Comparison of ENCODE assay signal across 8 mouse cellular contexts in the genomic region with DNA sequence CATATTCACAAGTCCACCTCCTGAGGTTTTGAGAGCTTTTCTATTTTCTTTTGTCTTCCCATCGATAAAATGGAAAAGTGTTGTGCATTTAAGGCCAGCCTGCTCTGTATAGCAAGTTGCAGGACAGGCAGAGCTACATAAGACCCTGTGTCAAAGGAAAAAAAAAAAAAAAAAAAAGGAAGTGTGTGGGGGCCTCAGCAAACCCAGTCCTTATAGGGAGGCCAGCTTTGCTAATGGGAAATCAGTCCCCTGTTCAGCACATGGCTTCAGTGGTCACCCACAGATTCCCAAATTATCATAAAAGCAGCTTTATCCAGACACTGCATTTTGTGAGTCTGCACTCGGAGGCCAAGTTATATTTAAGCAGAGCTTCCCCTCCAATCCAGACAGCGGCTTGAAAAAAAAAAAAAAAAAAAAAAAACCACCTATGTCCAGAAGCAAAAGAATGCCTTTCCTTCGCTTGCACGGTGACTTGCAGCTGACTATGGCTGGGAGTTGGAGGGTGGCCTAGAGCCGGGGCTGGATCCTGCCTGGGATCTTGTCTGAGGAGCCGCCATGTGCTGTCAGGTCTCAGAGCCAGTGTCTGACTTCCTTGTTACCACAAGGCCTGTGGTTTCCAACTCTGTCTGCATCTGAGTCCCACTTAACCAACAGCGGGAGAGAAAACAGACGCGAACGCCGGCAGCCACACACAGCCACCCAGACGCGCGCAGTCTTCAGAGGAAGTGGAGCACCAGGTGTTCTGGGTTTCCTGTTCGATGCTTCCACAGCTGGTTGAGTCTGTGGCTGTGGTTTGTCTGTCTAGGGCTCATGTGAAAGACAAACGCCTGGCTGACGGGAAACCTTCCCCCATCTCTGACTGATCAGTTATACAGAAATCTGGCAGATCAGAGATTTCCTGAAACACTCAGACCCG.
DNase-seq lines count a peak whose midpoint lies in the region; ATAC-seq and TF ChIP-seq lines count a peak whose summit lies in the region.

No protein-coding gene starts in this region.

- 63% methylated on average over 19 of the region's 19 CpGs for WGBS in kidney, embryonic 15.5 days
- 30% methylated on average over 19 of the region's 19 CpGs for WGBS in embryonic facial prominence, embryonic 15.5 days

- no peak for TF ChIP-seq CTCF in E14TG2a.4 (conservative IDR thresholded peaks at IDR 0.05; ENCODE audit: low read length)

- H3K9me3 ChIP-seq in kidney, embryonic 15.5 days (replicated peaks) = no peaks in the 10 kb centered on the region
- no peaks in the 10 kb centered on the region for H3K9me3 ChIP-seq in E14TG2a.4 (ENCODE audit: low read length)
- H3K9me3 ChIP-seq in embryonic facial prominence, embryonic 15.5 days (replicated peaks) = no peaks in the 10 kb centered on the region

- H3K4me2 ChIP-seq in kidney, embryonic 15.5 days = no peak overlapping the region
- no peak overlapping the region for H3K4me2 ChIP-seq in embryonic facial prominence, embryonic 15.5 days (replicated peaks)

- H3K27ac ChIP-seq in kidney, embryonic 15.5 days = 0 out of 2 replicates have a peak overlapping the region, but pooled peaks have one; percentile 1
- H3K27ac ChIP-seq in embryonic facial prominence, embryonic 15.5 days (replicated peaks) = peak overlapping the region; percentile 71

- ATAC-seq in kidney, embryonic 15.5 days (replicated peaks; ENCODE audit: low FRiP score) = no peak
- ATAC-seq in embryonic facial prominence, embryonic 15.5 days (ENCODE audit: insufficient number of reproducible peaks, low FRiP score, low TSS enrichment, low read depth) = peak; percentile 66

- no peak overlapping the region for H3K4me3 ChIP-seq in kidney, embryonic 15.5 days (replicated peaks)
- peak overlapping the region; percentile 52 for H3K4me3 ChIP-seq in E14TG2a.4 (replicated peaks; ENCODE audit: low read length)
- no peak overlapping the region for H3K4me3 ChIP-seq in embryonic facial prominence, embryonic 15.5 days (replicated peaks)

- H3K36me3 ChIP-seq in kidney, embryonic 15.5 days = no peaks in the 10 kb centered on the region
- H3K36me3 ChIP-seq in E14TG2a.4 (ENCODE audit: insufficient read depth, low read length) = no peaks in the 10 kb centered on the region
- no peaks in the 10 kb centered on the region for H3K36me3 ChIP-seq in embryonic facial prominence, embryonic 15.5 days

- H3K4me1 ChIP-seq in kidney, embryonic 15.5 days = peaks cover 32% of the 10 kb centered on the region
- peaks cover 28% of the 10 kb centered on the region for H3K4me1 ChIP-seq in E14TG2a.4 (replicated peaks; ENCODE audit: low read depth, low read length)
- H3K4me1 ChIP-seq in embryonic facial prominence, embryonic 15.5 days = peaks cover 30% of the 10 kb centered on the region

- no peak for DNase-seq in kidney, postnatal 25 days
- peak; percentile 62 for DNase-seq in lung, postnatal 25 days (ENCODE audit: low spot score)
- DNase-seq in thymus, postnatal 10 days (ENCODE audit: low spot score in 2 of 2) = peak; percentile 91 to 94
- no peak for DNase-seq in kidney, adult 11 months
- DNase-seq in right cerebral cortex, adult 18-20 months = no peak

- H3K27me3 ChIP-seq in kidney, embryonic 15.5 days = 0 out of 2 replicates have a peak, but pooled peaks cover 3% of the 10 kb centered on the region
- peaks cover 23% of the 10 kb centered on the region for H3K27me3 ChIP-seq in E14TG2a.4 (ENCODE audit: insufficient read depth, low read length)
- no peaks in the 10 kb centered on the region for H3K27me3 ChIP-seq in embryonic facial prominence, embryonic 15.5 days

- H3K9ac ChIP-seq in kidney, embryonic 15.5 days = no peak overlapping the region
- H3K9ac ChIP-seq in embryonic facial prominence, embryonic 15.5 days = no peak overlapping the region

Comparison
In these comparisons a context has a peak if more than half of its experiments do, and no peak if none do; other contexts are left out.
1. DNase-seq: peak in lung, postnatal 25 days (single experiment) and thymus, postnatal 10 days (2 of 2); none in kidney, postnatal 25 days (0 of 2), kidney, adult 11 months (single experiment) and right cerebral cortex, adult 18-20 months (single experiment).